Mouse (Mus musculus) neural tube, embryonic 12.5 days (tissue): Measurements from ENCODE around the gene Synj2. TPM values are rescaled to one million over a fixed set of nuclear protein-coding genes. Genes with fewer than 3 reads are reported as not detected.
"Not testable (repeated sequence)": the region's sequence is repeated elsewhere in the genome, so short reads cannot be mapped to it uniquely, and the experiment has no call there.

Experiments
- ATAC-seq: fragments of 200-750 bp; cut with Nextera tagmentation; 2 replicates; pipeline ENCODE4 v1.8.0; 2017; ENCODE audit warnings: low read depth, mild to moderate bottlenecking, moderate TSS enrichment, moderate library complexity; ENCODE audit not compliant: low FRiP score
- H3K27ac ChIP-seq: fragments of 300-500 bp; sonication (generic); 2 replicates; pipeline ENCODE4 v1.5.1; 2016
- H3K27me3 ChIP-seq: fragments of 300-500 bp; sonication (generic); replicated peaks from 2 replicates; pipeline ENCODE4 v1.6.1; 2016; ENCODE audit warnings: mild to moderate bottlenecking
- H3K36me3 ChIP-seq: fragments of 300-500 bp; sonication (generic); 2 replicates; pipeline ENCODE4 v1.6.1; 2016; ENCODE audit warnings: mild to moderate bottlenecking
- H3K4me1 ChIP-seq: fragments of 300-500 bp; sonication (generic); 2 replicates; pipeline ENCODE4 v1.6.1; 2016
- H3K4me2 ChIP-seq: fragments of 300-500 bp; sonication (generic); replicated peaks from 2 replicates; pipeline ENCODE4 v1.6.1; 2016; ENCODE audit warnings: mild to moderate bottlenecking
- H3K4me3 ChIP-seq: fragments of 300-500 bp; sonication (generic); 2 replicates; pipeline ENCODE4 v1.5.1; 2016
- H3K9ac ChIP-seq: fragments of 300-500 bp; sonication (generic); 2 replicates; pipeline ENCODE4 v1.6.1; 2016; ENCODE audit warnings: mild to moderate bottlenecking
- H3K9me3 ChIP-seq: fragments of 300-500 bp; sonication (generic); 2 replicates; pipeline ENCODE4 v1.6.1; 2016; ENCODE audit warnings: mild to moderate bottlenecking
- WGBS: fragments of 180-500 bp; shearing (Covaris S2); methylation state at CpG from one replicate; pipeline ENCODE4 v1.1.7; 2016; 5-methylcytosine and 5-hydroxymethylcytosine counted together
- polyA plus RNA-seq: library from polyadenylated mRNA; unstranded; fragments of >200 nt; fragmentation: Nextera tagmentation; extraction: Ambion mirVana; gene quantifications from 2 replicates; pipeline ENCODE4 v1.2.1, GENCODE M21; 2016

Synj2 gene
- polyA plus RNA-seq, 1 experiment from 2014 or later = 2.9 TPM

DNA sequence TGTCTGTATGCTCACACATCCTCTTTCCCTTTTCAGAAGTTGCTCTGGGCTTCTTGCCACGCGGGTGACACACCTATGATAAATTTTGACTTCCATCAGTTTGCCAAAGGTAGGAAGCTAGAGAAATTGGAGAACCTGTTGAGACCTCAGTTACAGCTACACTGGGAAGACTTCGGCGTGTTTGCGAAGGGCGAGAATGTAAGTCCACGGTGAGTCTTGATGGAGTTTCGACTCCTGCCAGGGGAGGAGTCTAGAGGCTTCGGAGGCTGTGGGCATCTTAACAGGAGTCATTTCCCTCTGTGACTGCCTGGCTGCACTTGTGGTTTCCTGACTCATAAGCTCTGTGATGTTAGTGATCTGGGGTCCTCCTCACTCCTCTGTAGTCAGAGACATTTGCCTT lies 66.8 kb downstream of the Synj2 start:
- H3K4me2 ChIP-seq = no peak overlapping the region
- WGBS = 88% methylated on average over 9 of the region's 9 CpGs
- H3K4me3 ChIP-seq = no peak overlapping the region
- no peaks in the 10 kb centered on the region for H3K27me3 ChIP-seq
- H3K4me1 ChIP-seq = peaks cover 6% of the 10 kb centered on the region; the same call in 1 of the 2 replicates
- ATAC-seq = no peak
- no peaks in the 10 kb centered on the region for H3K36me3 ChIP-seq
- H3K9me3 ChIP-seq = 0 out of 2 replicates have a peak, but pooled peaks cover 5% of the 10 kb centered on the region
- H3K27ac ChIP-seq = no peak overlapping the region
- no peak overlapping the region for H3K9ac ChIP-seq

DNA sequence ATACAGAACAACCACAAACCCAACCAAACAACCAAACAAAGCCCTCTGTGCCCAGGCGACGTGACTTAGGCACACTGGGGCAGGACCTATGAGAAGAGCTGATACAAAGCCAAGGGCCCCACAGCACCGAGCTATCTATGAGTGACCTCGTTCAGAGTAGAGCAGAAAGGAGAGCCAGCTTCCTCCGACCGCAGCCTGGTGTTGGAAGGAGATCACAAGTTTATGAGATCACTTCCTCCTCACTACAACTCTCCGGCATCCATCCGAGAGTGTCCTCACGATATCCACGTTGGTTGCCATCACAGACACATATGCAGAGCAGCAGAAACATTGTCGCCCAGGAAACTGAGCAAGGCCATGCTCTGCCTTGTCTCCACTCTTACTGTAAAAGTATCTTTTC lies 67.5 kb downstream of the Synj2 start:
- no peak overlapping the region for H3K4me2 ChIP-seq
- H3K36me3 ChIP-seq = no peaks in the 10 kb centered on the region
- H3K27ac ChIP-seq = no peak overlapping the region
- peaks cover 6% of the 10 kb centered on the region; the same call in 1 of the 2 replicates for H3K4me1 ChIP-seq
- 0 out of 2 replicates have a peak, but pooled peaks cover 2% of the 10 kb centered on the region for H3K9me3 ChIP-seq
- ATAC-seq = no peak
- WGBS = 90% methylated on average over 11 of the region's 11 CpGs
- H3K4me3 ChIP-seq = no peak overlapping the region
- H3K27me3 ChIP-seq = no peaks in the 10 kb centered on the region
- no peak overlapping the region for H3K9ac ChIP-seq

GRCm38 (mm10) chr17:6009606-6010005 lies 68.5 kb downstream of the Synj2 start:
- no peak overlapping the region for H3K4me3 ChIP-seq
- H3K4me1 ChIP-seq = peaks cover 6% of the 10 kb centered on the region; the same call in 1 of the 2 replicates
- ATAC-seq = no peak
- no peaks in the 10 kb centered on the region for H3K27me3 ChIP-seq
- WGBS = 85% methylated on average over 4 of the region's 4 CpGs
- no peaks in the 10 kb centered on the region for H3K9me3 ChIP-seq
- no peak overlapping the region for H3K4me2 ChIP-seq
- H3K36me3 ChIP-seq = no peaks in the 10 kb centered on the region
- H3K9ac ChIP-seq = no peak overlapping the region
- no peak overlapping the region for H3K27ac ChIP-seq

- H3K27me3 ChIP-seq = no peaks in the 10 kb centered on the region
- no peak for ATAC-seq
- no peaks in the 10 kb centered on the region for H3K36me3 ChIP-seq
- H3K9me3 ChIP-seq = no peaks in the 10 kb centered on the region
- WGBS = 80% methylated on average over 4 of the region's 4 CpGs
- H3K27ac ChIP-seq = no peak overlapping the region
- H3K4me3 ChIP-seq = no peak overlapping the region
- H3K4me2 ChIP-seq = no peak overlapping the region
- H3K4me1 ChIP-seq = no peaks in the 10 kb centered on the region
- H3K9ac ChIP-seq = no peak overlapping the region
Observed at GRCm38 (mm10) chr17:6013079-6013478, 72.0 kb downstream of the Synj2 start.

DNA sequence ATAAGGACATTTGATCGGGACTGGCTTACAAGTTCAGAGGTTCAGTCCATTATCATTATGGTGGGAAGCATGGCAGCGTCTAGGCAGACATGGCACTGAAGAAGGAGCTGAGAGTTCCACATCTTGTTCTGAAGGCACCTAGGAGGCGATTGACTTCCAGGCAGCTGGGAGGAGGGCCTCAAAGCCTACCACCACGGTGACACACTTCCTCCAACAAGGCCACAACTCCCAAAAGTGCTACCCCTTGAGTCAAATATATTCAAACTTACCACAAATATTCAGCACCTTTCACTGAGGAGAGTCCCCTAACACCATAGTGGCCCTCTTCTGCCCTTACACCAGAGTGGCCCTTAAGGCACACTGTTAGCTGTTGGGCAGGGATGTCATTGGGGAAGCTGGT lies 73.9 kb downstream of the Synj2 start:
- H3K27ac ChIP-seq = no peak overlapping the region
- H3K36me3 ChIP-seq = no peaks in the 10 kb centered on the region
- no peaks in the 10 kb centered on the region for H3K27me3 ChIP-seq
- no peak overlapping the region for H3K4me3 ChIP-seq
- no peaks in the 10 kb centered on the region for H3K4me1 ChIP-seq
- WGBS = 85% methylated on average over 4 of the region's 4 CpGs
- H3K4me2 ChIP-seq = no peak overlapping the region
- no peak overlapping the region for H3K9ac ChIP-seq
- ATAC-seq = no peak
- H3K9me3 ChIP-seq = no peaks in the 10 kb centered on the region

DNA sequence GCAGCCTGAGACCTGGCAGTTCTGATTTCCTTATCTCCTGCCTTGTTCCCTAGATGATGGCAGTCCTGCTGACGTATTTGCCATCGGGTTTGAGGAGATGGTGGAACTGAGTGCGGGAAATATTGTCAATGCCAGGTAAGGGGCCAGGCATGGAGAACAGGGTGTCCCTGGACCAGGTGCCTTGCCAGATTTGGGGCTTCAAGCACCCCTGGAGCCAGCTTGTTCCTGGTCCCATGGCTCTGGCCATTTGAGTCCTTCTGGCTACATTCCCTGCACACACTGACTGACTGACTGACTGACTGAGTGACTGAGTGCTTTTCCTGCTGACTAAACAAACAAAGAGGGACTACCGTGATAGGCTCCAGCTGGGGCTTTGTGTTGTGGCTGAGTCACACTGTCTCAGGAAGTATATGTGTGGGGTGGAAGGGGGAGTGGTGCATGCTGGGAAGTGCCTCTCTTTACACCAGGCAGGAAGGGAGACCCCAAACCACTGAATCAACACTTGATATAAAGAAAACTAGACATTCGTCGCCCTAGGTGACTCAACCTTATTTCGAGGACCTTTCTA lies 75.2 kb downstream of the Synj2 start:
- Histone ChIP-seq H3K27ac (no peak overlapping the region), H3K9ac (no peak overlapping the region), H3K9me3 (no peaks in the 10 kb centered on the region), H3K4me2 (no peak overlapping the region), H3K4me3 (no peak overlapping the region), H3K4me1 (no peaks in the 10 kb centered on the region), H3K36me3 (no peaks in the 10 kb centered on the region), H3K27me3 (no peaks in the 10 kb centered on the region)
- WGBS = 77% methylated on average over 7 of the region's 7 CpGs
- ATAC-seq = no peak

GRCm38 (mm10) chr17:6017268-6017667 lies 76.2 kb downstream of the Synj2 start:
- Histone ChIP-seq H3K9ac (no peak overlapping the region), H3K4me2 (no peak overlapping the region), H3K36me3 (no peaks in the 10 kb centered on the region), H3K4me3 (no peak overlapping the region), H3K27me3 (no peaks in the 10 kb centered on the region), H3K9me3 (no peaks in the 10 kb centered on the region), H3K27ac (no peak overlapping the region), H3K4me1 (no peaks in the 10 kb centered on the region)
- 73% methylated on average over 12 of the region's 12 CpGs for WGBS
- no peak for ATAC-seq

DNA sequence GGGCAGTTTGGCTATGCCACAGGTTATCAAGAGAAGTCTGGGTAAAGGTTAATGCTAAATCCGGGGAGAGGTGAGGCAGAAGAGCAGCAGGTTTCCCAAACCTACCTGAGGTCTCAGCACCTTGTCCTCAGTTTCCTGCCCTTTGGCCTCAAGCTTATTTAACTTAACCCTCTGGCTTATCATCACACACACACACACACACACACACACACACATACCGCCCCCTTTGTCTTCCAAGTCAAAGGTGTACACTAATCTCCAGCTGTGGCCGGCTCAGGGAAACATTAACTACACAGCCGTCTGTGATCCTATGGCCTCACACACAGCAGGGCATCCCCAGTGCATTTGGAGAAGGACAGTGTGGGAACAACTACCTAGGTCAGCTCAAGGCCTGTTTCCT lies 77.3 kb downstream of the Synj2 start:
- Histone ChIP-seq H3K4me2 (no peak overlapping the region), H3K4me3 (no peak overlapping the region), H3K9ac (no peak overlapping the region), H3K9me3 (no peaks in the 10 kb centered on the region), H3K36me3 (no peaks in the 10 kb centered on the region), H3K27me3 (no peaks in the 10 kb centered on the region), H3K4me1 (no peaks in the 10 kb centered on the region), H3K27ac (no peak overlapping the region)
- no peak for ATAC-seq
- WGBS = 75% methylated on average over 4 of the region's 4 CpGs

GRCm38 (mm10) chr17:6019776-6020175 lies 78.7 kb downstream of the Synj2 start:
- no peaks in the 10 kb centered on the region for H3K36me3 ChIP-seq
- no peak overlapping the region for H3K4me3 ChIP-seq
- no peaks in the 10 kb centered on the region for H3K9me3 ChIP-seq
- no peak overlapping the region for H3K27ac ChIP-seq
- H3K9ac ChIP-seq = no peak overlapping the region
- H3K4me1 ChIP-seq = no peaks in the 10 kb centered on the region
- 71% methylated on average over 2 of the region's 2 CpGs for WGBS
- ATAC-seq = no peak
- H3K27me3 ChIP-seq = no peaks in the 10 kb centered on the region
- no peak overlapping the region for H3K4me2 ChIP-seq

GRCm38 (mm10) chr17:6020636-6021035 lies 79.6 kb downstream of the Synj2 start:
- Histone ChIP-seq H3K4me2 (no peak overlapping the region), H3K9me3 (no peaks in the 10 kb centered on the region), H3K27ac (no peak overlapping the region), H3K9ac (no peak overlapping the region), H3K4me1 (no peaks in the 10 kb centered on the region), H3K4me3 (no peak overlapping the region), H3K27me3 (no peaks in the 10 kb centered on the region), H3K36me3 (no peaks in the 10 kb centered on the region)
- WGBS = 55% methylated on average over 7 of the region's 7 CpGs
- ATAC-seq = no peak

GRCm38 (mm10) chr17:6021374-6021789 lies 80.3 kb downstream of the Synj2 start:
- H3K4me3 ChIP-seq, H3K36me3 ChIP-seq, H3K4me1 ChIP-seq, H3K27ac ChIP-seq, H3K27me3 ChIP-seq, H3K9me3 ChIP-seq, H3K9ac ChIP-seq: not testable (repeated sequence)
- WGBS = 57% methylated on average over 5 of the region's 5 CpGs
- peak overlapping the region; percentile 44 for H3K4me2 ChIP-seq
- peak; percentile 48; the same call in 1 of the 2 replicates for ATAC-seq

GRCm38 (mm10) chr17:6025831-6026230 lies 84.8 kb downstream of the Synj2 start:
- no peak overlapping the region for H3K9ac ChIP-seq
- H3K9me3 ChIP-seq = no peaks in the 10 kb centered on the region
- H3K27ac ChIP-seq = no peak overlapping the region
- 96% methylated on average over 7 of the region's 7 CpGs for WGBS
- H3K27me3 ChIP-seq = no peaks in the 10 kb centered on the region
- no peak overlapping the region for H3K4me2 ChIP-seq
- no peaks in the 10 kb centered on the region for H3K4me1 ChIP-seq
- ATAC-seq = no peak
- H3K36me3 ChIP-seq = no peaks in the 10 kb centered on the region
- no peak overlapping the region for H3K4me3 ChIP-seq

DNA sequence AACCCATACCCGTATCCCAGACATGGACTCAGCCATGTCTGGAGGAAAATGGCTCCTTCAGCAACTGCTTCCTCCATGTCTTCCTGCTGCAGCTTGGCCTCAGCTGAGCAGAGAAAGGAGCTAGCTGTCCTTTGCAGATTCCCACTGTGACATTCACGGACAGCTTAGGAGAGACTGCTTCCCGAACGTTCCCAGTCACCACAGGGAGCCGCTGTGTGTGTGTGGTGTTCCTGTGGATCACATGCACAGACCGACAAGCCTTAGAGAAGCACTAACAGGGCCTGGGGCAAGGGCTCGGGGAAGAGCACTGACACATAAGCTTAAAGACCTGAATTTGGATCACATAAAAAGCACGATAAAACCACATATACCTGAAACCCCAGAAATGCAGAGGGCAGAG lies 94.6 kb downstream of the Synj2 start:
- Histone ChIP-seq H3K4me3 (no peak overlapping the region), H3K27ac (no peak overlapping the region), H3K9me3 (no peaks in the 10 kb centered on the region), H3K4me1 (no peaks in the 10 kb centered on the region), H3K36me3 (no peaks in the 10 kb centered on the region), H3K27me3 (no peaks in the 10 kb centered on the region), H3K4me2 (no peak overlapping the region), H3K9ac (no peak overlapping the region)
- ATAC-seq = no peak
- WGBS = 44% methylated on average over 8 of the region's 8 CpGs
